Mouse (Mus musculus): ENCODE measurements around the gene Nodal.

DNA sequence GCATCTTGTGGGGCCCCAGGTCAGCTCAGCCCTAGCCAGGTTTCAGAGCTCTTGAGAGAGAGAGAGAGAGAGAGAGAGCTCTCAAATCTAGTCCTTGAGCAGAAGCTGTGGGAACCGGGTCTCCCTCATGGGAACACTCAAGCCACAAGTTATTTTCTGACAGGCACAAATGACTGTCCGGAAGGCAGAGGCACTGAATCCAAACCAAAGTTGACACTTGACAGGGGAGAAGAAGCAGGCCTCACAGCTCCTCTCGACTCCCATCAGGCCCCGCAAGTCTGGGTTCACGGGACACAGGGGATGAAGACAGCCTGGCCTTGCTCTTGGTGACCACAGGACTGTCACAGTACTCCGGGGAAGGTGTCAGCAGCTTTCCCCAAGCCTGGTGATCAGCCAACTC is 31.5 kb upstream of the Nodal start:
- no peak for TF ChIP-seq POLR2A (IDR thresholded peaks at IDR 0.05; ENCODE audit: control insufficient read depth, extremely low read depth, insufficient read depth, low read length, poor library complexity)
- TF ChIP-seq CTCF (IDR thresholded peaks at IDR 0.05; ENCODE audit: borderline replicate concordance, control insufficient read depth, extremely low read depth, insufficient read depth, low read length, poor library complexity): no peak

Data from thymus, adult 2 months (tissue).